In genomic region chr2:165845490-165845889, GRCm38 (mm10) we compare ENCODE assay signal across 14 mouse cellular contexts. TPM values are rescaled to one million over a fixed set of nuclear protein-coding genes. Genes with fewer than 3 reads are reported as not detected.
DNase-seq lines count a peak whose midpoint lies in the region; ATAC-seq and TF ChIP-seq lines count a peak whose summit lies in the region.
"Had no signal": no experiment of that assay in that cellular context is flagged by ENCODE, and none has a peak within 500 bp of the region (broad histone marks: within the 10 kb centered on the region; RNA-seq: fewer than 3 reads in every experiment).

No protein-coding gene starts in this region.

- H3K27me3 ChIP-seq in lung, postnatal 0 days (replicated peaks; ENCODE audit: insufficient read depth, low read length): no peaks in the 10 kb centered on the region
- no peaks in the 10 kb centered on the region for H3K27me3 ChIP-seq in heart, embryonic 12.5 days (replicated peaks)
- no peaks in the 10 kb centered on the region for H3K27me3 ChIP-seq in kidney, embryonic 14.5 days (ENCODE audit: control insufficient read depth, insufficient read depth, low read length)
- H3K27me3 ChIP-seq: limb, embryonic 12.5 days had no signal

- no peak for ATAC-seq in lung, postnatal 0 days
- no peak for ATAC-seq in heart, embryonic 12.5 days (ENCODE audit: insufficient number of reproducible peaks, low FRiP score)
- no peak for ATAC-seq in kidney, embryonic 14.5 days (ENCODE audit: low FRiP score, low TSS enrichment)
- ATAC-seq: liver, postnatal 0 days had no signal

- H3K4me2 ChIP-seq in lung, postnatal 0 days (replicated peaks; ENCODE audit: low read depth, low read length): no peak overlapping the region
- H3K4me2 ChIP-seq in heart, embryonic 12.5 days: no peak overlapping the region
- no peak overlapping the region for H3K4me2 ChIP-seq in kidney, embryonic 14.5 days (replicated peaks; ENCODE audit: low read depth, low read length)
- H3K4me2 ChIP-seq: limb, embryonic 12.5 days; midbrain, embryonic 11.5 days had no signal

- no peak for TF ChIP-seq EP300 in lung, postnatal 0 days (IDR thresholded peaks at IDR 0.05)

- H3K27ac ChIP-seq in lung, postnatal 0 days (ENCODE audit: low read length): no peak overlapping the region
- H3K27ac ChIP-seq in heart, embryonic 12.5 days (ENCODE audit: poor library complexity, severe bottlenecking): 0 out of 2 replicates have a peak overlapping the region, but pooled peaks have one; percentile 29
- no peak overlapping the region for H3K27ac ChIP-seq in kidney, embryonic 14.5 days (ENCODE audit: low read depth, low read length)
- H3K27ac ChIP-seq: limb, embryonic 12.5 days had no signal

- TF ChIP-seq CTCF in lung, postnatal 0 days (IDR thresholded peaks at IDR 0.05): no peak
- TF ChIP-seq CTCF in brain, embryonic 14.5 days (IDR thresholded peaks at IDR 0.05; ENCODE audit: borderline replicate concordance, extremely low read depth, insufficient read depth, insufficient read length): no peak

- peak; percentile 97 for DNase-seq in heart, adult 11 months
- DNase-seq in heart, adult 8-10 months (ENCODE audit: low spot score): no peak
- DNase-seq in lung, postnatal 10 days: peak; percentile 49
- DNase-seq in lung, postnatal 0 days (ENCODE audit: low spot score): no peak
- DNase-seq in brain, embryonic 14.5 days (ENCODE audit: low read depth): peak; percentile 49
- DNase-seq in urinary bladder, postnatal 25 days (ENCODE audit: low spot score): no peak
- DNase-seq: B cell, adult 2 months; kidney, adult 8-10 months; layer of hippocampus, adult 9-11 months; liver, postnatal 0 days had no signal

- H3K9ac ChIP-seq in lung, postnatal 0 days (replicated peaks; ENCODE audit: low read depth): no peak overlapping the region
- no peak overlapping the region for H3K9ac ChIP-seq in heart, embryonic 12.5 days
- no peak overlapping the region for H3K9ac ChIP-seq in kidney, embryonic 14.5 days (ENCODE audit: low read depth, low read length)
- H3K9ac ChIP-seq: limb, embryonic 12.5 days; liver, postnatal 0 days had no signal

- H3K36me3 ChIP-seq in lung, postnatal 0 days (ENCODE audit: insufficient read depth, low read length): peaks cover 16% of the 10 kb centered on the region
- H3K36me3 ChIP-seq in heart, embryonic 12.5 days: peaks cover 70% of the 10 kb centered on the region
- H3K36me3 ChIP-seq in kidney, embryonic 14.5 days (ENCODE audit: control insufficient read depth, insufficient read depth, low read length): peaks cover 75% of the 10 kb centered on the region

- H3K4me1 ChIP-seq in lung, postnatal 0 days (ENCODE audit: insufficient read depth, low read depth, low read length): 0 out of 2 replicates have a peak, but pooled peaks cover 4% of the 10 kb centered on the region
- peaks cover 42% of the 10 kb centered on the region for H3K4me1 ChIP-seq in heart, embryonic 12.5 days (replicated peaks)
- 0 out of 2 replicates have a peak, but pooled peaks cover 3% of the 10 kb centered on the region for H3K4me1 ChIP-seq in kidney, embryonic 14.5 days (ENCODE audit: control insufficient read depth, insufficient read depth, low read length)

- no peak for TF ChIP-seq POLR2A in brain, embryonic 14.5 days (IDR thresholded peaks at IDR 0.05; ENCODE audit: borderline replicate concordance, extremely low read depth, insufficient read depth, insufficient read length, poor library complexity, severe bottlenecking)

- H3K4me3 ChIP-seq in lung, postnatal 0 days (ENCODE audit: low read depth, low read length): no peak overlapping the region
- H3K4me3 ChIP-seq in heart, embryonic 12.5 days: no peak overlapping the region
- no peak overlapping the region for H3K4me3 ChIP-seq in kidney, embryonic 14.5 days (ENCODE audit: low read length)
- H3K4me3 ChIP-seq: limb, embryonic 12.5 days had no signal

- no peaks in the 10 kb centered on the region for H3K9me3 ChIP-seq in lung, postnatal 0 days (ENCODE audit: low read length)
- no peaks in the 10 kb centered on the region for H3K9me3 ChIP-seq in heart, embryonic 12.5 days (replicated peaks)
- H3K9me3 ChIP-seq in kidney, embryonic 14.5 days (ENCODE audit: control insufficient read depth, low read length): no peaks in the 10 kb centered on the region
- H3K9me3 ChIP-seq: limb, embryonic 12.5 days had no signal

- WGBS in lung, postnatal 0 days: 83% methylated on average over 22 of the region's 22 CpGs
- WGBS in heart, embryonic 12.5 days: 94% methylated on average over 22 of the region's 22 CpGs
- WGBS in kidney, embryonic 14.5 days: 92% methylated on average over 22 of the region's 22 CpGs

RNA-seq across cellular contexts. Expression of gene Zmynd8, which starts 53.3 kb away (rescaled TPM):
- 10 to 100 TPM; 35.5 to 60.5 (median 45.4) TPM for total RNA-seq in heart, adult 8-10 months (2022)
- polyA plus RNA-seq in lung, postnatal 0 days (2015; fragmentation: Nextera tagmentation; extraction: Ambion mirVana): 30.7 and 32.1 TPM in 2 replicates
- 49.7 and 75.8 TPM in 2 replicates for polyA plus RNA-seq in brain, embryonic 14.5 days (2012; rRNA removed)
- 44.7 and 48.0 TPM in 2 replicates for polyA plus RNA-seq in heart, embryonic 12.5 days (2016; fragmentation: Nextera tagmentation; extraction: Ambion mirVana)
- 44.3 and 61.1 TPM in 2 replicates for polyA plus RNA-seq in kidney, embryonic 14.5 days (2014; fragmentation: Nextera tagmentation; extraction: Ambion mirVana)

Comparison
In these comparisons a context has a peak if more than half of its experiments do, and no peak if none do; other contexts are left out.
1. DNase-seq: peak in heart, adult 11 months (single experiment), lung, postnatal 10 days (single experiment) and brain, embryonic 14.5 days (single experiment); none in heart, adult 8-10 months (single experiment), lung, postnatal 0 days (single experiment) and urinary bladder, postnatal 25 days (single experiment).